In genomic region chr4:103667438-103667837, GRCm38 (mm10) we compare ENCODE assay signal across 25 mouse cellular contexts. TPM values are rescaled to one million over a fixed set of nuclear protein-coding genes. Genes with fewer than 3 reads are reported as not detected.
A peak's percentile ranks its signal among the peaks of the same experiment; 100 is the strongest.
DNase-seq lines count a peak whose midpoint lies in the region; ATAC-seq lines count a peak whose summit lies in the region.
"Had no signal": no experiment of that assay in that cellular context is flagged by ENCODE, and none has a peak within 500 bp of the region (broad histone marks: within the 10 kb centered on the region; RNA-seq: fewer than 3 reads in every experiment).

No protein-coding gene starts in this region.

- H3K4me2 ChIP-seq in limb, embryonic 11.5 days (ENCODE audit: low read depth, severe bottlenecking): no peak overlapping the region
- no peak overlapping the region for H3K4me2 ChIP-seq in forebrain, embryonic 11.5 days (ENCODE audit: low read depth, low read length, severe bottlenecking)
- H3K4me2 ChIP-seq: embryonic facial prominence, embryonic 13.5 days; embryonic facial prominence, embryonic 15.5 days; forebrain, embryonic 13.5 days; forebrain, embryonic 15.5 days had no signal

- no peaks in the 10 kb centered on the region for H3K27me3 ChIP-seq in limb, embryonic 11.5 days (ENCODE audit: control insufficient read depth, insufficient read depth, low read length)
- no peaks in the 10 kb centered on the region for H3K27me3 ChIP-seq in forebrain, embryonic 11.5 days (ENCODE audit: control insufficient read depth, insufficient read depth, low read length)
- H3K27me3 ChIP-seq: embryonic facial prominence, embryonic 13.5 days; embryonic facial prominence, embryonic 15.5 days; forebrain, embryonic 13.5 days; forebrain, embryonic 15.5 days had no signal

- no peak overlapping the region for H3K9ac ChIP-seq in limb, embryonic 11.5 days (ENCODE audit: low read length)
- no peak overlapping the region for H3K9ac ChIP-seq in forebrain, embryonic 11.5 days (ENCODE audit: low read length)
- H3K9ac ChIP-seq: embryonic facial prominence, embryonic 13.5 days; embryonic facial prominence, embryonic 15.5 days; forebrain, embryonic 13.5 days; forebrain, embryonic 15.5 days; forebrain, postnatal 0 days had no signal

- no peak overlapping the region for H3K27ac ChIP-seq in limb, embryonic 11.5 days (replicated peaks; ENCODE audit: low read depth, low read length)
- no peak overlapping the region for H3K27ac ChIP-seq in forebrain, embryonic 11.5 days (ENCODE audit: low read depth, low read length)
- H3K27ac ChIP-seq: embryonic facial prominence, embryonic 13.5 days; embryonic facial prominence, embryonic 15.5 days; forebrain, embryonic 10.5 days; forebrain, embryonic 13.5 days; forebrain, embryonic 15.5 days had no signal

- H3K9me3 ChIP-seq in limb, embryonic 11.5 days (ENCODE audit: control insufficient read depth, low read length): no peaks in the 10 kb centered on the region
- H3K9me3 ChIP-seq in forebrain, embryonic 11.5 days (ENCODE audit: control insufficient read depth, low read length): no peaks in the 10 kb centered on the region
- H3K9me3 ChIP-seq: embryonic facial prominence, embryonic 13.5 days; embryonic facial prominence, embryonic 15.5 days; forebrain, embryonic 10.5 days; forebrain, embryonic 13.5 days; forebrain, embryonic 15.5 days had no signal

- peak; percentile 51; the same call in 1 of the 2 replicates for ATAC-seq in limb, embryonic 11.5 days (ENCODE audit: insufficient number of reproducible peaks, low FRiP score, low TSS enrichment, low read depth)
- no peak for ATAC-seq in forebrain, embryonic 11.5 days (replicated peaks; ENCODE audit: low FRiP score)
- ATAC-seq: forebrain, embryonic 13.5 days; forebrain, embryonic 15.5 days; forebrain, postnatal 0 days had no signal

- H3K4me3 ChIP-seq in limb, embryonic 11.5 days (ENCODE audit: low read depth, low read length): no peak overlapping the region
- H3K4me3 ChIP-seq in forebrain, embryonic 11.5 days (ENCODE audit: low read depth, low read length): no peak overlapping the region
- H3K4me3 ChIP-seq: embryonic facial prominence, embryonic 13.5 days; embryonic facial prominence, embryonic 15.5 days; erythroblast, embryonic 14.5 days; forebrain, embryonic 10.5 days; forebrain, embryonic 13.5 days; forebrain, embryonic 15.5 days had no signal

- 39% methylated on average over 4 of the region's 4 CpGs for WGBS in limb, embryonic 11.5 days
- WGBS in forebrain, embryonic 11.5 days: 86% methylated on average over 4 of the region's 4 CpGs

- intact Hi-C loops in heart, postnatal 36 days (cut with DNase I): no loop called here

- no peaks in the 10 kb centered on the region for H3K4me1 ChIP-seq in limb, embryonic 11.5 days (ENCODE audit: control insufficient read depth, insufficient read depth, low read length)
- H3K4me1 ChIP-seq in forebrain, embryonic 11.5 days (replicated peaks; ENCODE audit: control insufficient read depth, insufficient read depth, low read length): no peaks in the 10 kb centered on the region
- H3K4me1 ChIP-seq: embryonic facial prominence, embryonic 13.5 days; embryonic facial prominence, embryonic 15.5 days; forebrain, embryonic 10.5 days; forebrain, embryonic 13.5 days; forebrain, embryonic 15.5 days had no signal

- DNase-seq in heart, adult 11 months: peak; percentile 25
- DNase-seq in heart, postnatal 36 days: no peak
- peak; percentile 24 for DNase-seq in hindlimb bud, embryonic 11.5 days (ENCODE audit: extremely low spot score, low read depth, low spot score)
- DNase-seq in limb, embryonic 11.5 days (ENCODE audit: low spot score): peak; percentile 27
- DNase-seq in frontal cortex, postnatal 36 days (ENCODE audit: low spot score in 2 of 2): no peak
- DNase-seq in forebrain, embryonic 11.5 days (ENCODE audit: low spot score): no peak
- DNase-seq: adrenal gland, adult 2 months; adrenal gland, postnatal 10 days; adrenal gland, postnatal 25 days; cerebellum, adult 11 months; cerebellum, adult 18-20 months; cerebellum, adult 8-10 months; cerebellum, adult 9-11 months; cerebellum, postnatal 14 days; cerebellum, postnatal 36 days; forebrain, postnatal 0 days had no signal

- H3K36me3 ChIP-seq in limb, embryonic 11.5 days (ENCODE audit: control insufficient read depth, insufficient read depth, low read length): no peaks in the 10 kb centered on the region
- no peaks in the 10 kb centered on the region for H3K36me3 ChIP-seq in forebrain, embryonic 11.5 days (ENCODE audit: control insufficient read depth, insufficient read depth, low read length)
- H3K36me3 ChIP-seq: embryonic facial prominence, embryonic 13.5 days; embryonic facial prominence, embryonic 15.5 days; forebrain, embryonic 10.5 days; forebrain, embryonic 15.5 days had no signal

RNA-seq across cellular contexts. Expression of gene Dab1, which starts 48.3 kb away (rescaled TPM):
- not detected for total RNA-seq in heart, postnatal 36 days (2021)
- 14.4 and 17.1 TPM in 2 replicates for polyA plus RNA-seq in limb, embryonic 11.5 days (2014; fragmentation: Nextera tagmentation; extraction: Ambion mirVana)
- 46.9 and 51.6 TPM in 2 replicates for polyA plus RNA-seq in forebrain, embryonic 11.5 days (2014; fragmentation: Nextera tagmentation; extraction: Ambion mirVana)
- total RNA-seq: common myeloid progenitor, adult 5-6 weeks; MEL had no signal
- polyA plus RNA-seq: C2C12; erythroblast, embryonic 14.5 days had no signal

Comparison
In these comparisons a context has a peak if more than half of its experiments do, and no peak if none do; other contexts are left out.
1. DNase-seq: peak in heart, adult 11 months (single experiment), hindlimb bud, embryonic 11.5 days (single experiment) and limb, embryonic 11.5 days (single experiment); none in heart, postnatal 36 days (0 of 2), frontal cortex, postnatal 36 days (0 of 2) and forebrain, embryonic 11.5 days (single experiment).